9 mouse cellular contexts compared by ENCODE assay signal in genomic region chr7:69807220-69807619, GRCm38 (mm10).
DNase-seq lines count a peak whose midpoint lies in the region; ATAC-seq and TF ChIP-seq lines count a peak whose summit lies in the region.
"Had no signal": no experiment of that assay in that cellular context is flagged by ENCODE, and none has a peak within 500 bp of the region (broad histone marks: within the 10 kb centered on the region; RNA-seq: fewer than 3 reads in every experiment).

No protein-coding gene starts in this region.

- no peak for TF ChIP-seq POLR2A in myocyte (IDR thresholded peaks at IDR 0.05; ENCODE audit: insufficient read length, low read depth)
- no peak for TF ChIP-seq POLR2A in thymus, adult 2 months (IDR thresholded peaks at IDR 0.05; ENCODE audit: control insufficient read depth, extremely low read depth, insufficient read depth, low read length, poor library complexity)

- H3K4me2 ChIP-seq in forebrain, embryonic 14.5 days (ENCODE audit: low read length), result no peak overlapping the region
- H3K4me2 ChIP-seq in lung, embryonic 15.5 days, result peak overlapping the region; percentile 12; the same call in 1 of the 2 replicates
- H3K4me2 ChIP-seq in lung, postnatal 0 days (replicated peaks; ENCODE audit: low read depth, low read length), result no peak overlapping the region
- H3K4me2 ChIP-seq in myocyte (ENCODE audit: low read depth), result peak overlapping the region; percentile 67

- DNase-seq in forebrain, embryonic 10.5 days (ENCODE audit: extremely low spot score, low spot score), result no peak
- no peak for DNase-seq in forebrain, embryonic 14.5 days (ENCODE audit: low spot score)
- DNase-seq in lung, postnatal 0 days (ENCODE audit: low spot score), result no peak
- DNase-seq in heart, postnatal 10 days, result peak; percentile 15 to 20
- no peak for DNase-seq in thymus, adult 2 months
- DNase-seq: B cell, adult 2 months had no signal

- 67% methylated on average over 8 of the region's 8 CpGs for WGBS in forebrain, embryonic 10.5 days
- 68% methylated on average over 8 of the region's 8 CpGs for WGBS in forebrain, embryonic 14.5 days
- WGBS in lung, embryonic 15.5 days, result 33% methylated on average over 8 of the region's 8 CpGs
- 25% methylated on average over 8 of the region's 8 CpGs for WGBS in lung, postnatal 0 days
- 54% methylated on average over 8 of the region's 8 CpGs for WGBS in thymus, adult 2 months

- no peak overlapping the region for H3K4me3 ChIP-seq in forebrain, embryonic 10.5 days
- no peak overlapping the region for H3K4me3 ChIP-seq in forebrain, embryonic 14.5 days (ENCODE audit: low read depth, low read length)
- no peak overlapping the region for H3K4me3 ChIP-seq in lung, embryonic 15.5 days
- no peak overlapping the region for H3K4me3 ChIP-seq in lung, postnatal 0 days (ENCODE audit: low read depth, low read length)
- no peak overlapping the region for H3K4me3 ChIP-seq in myocyte
- H3K4me3 ChIP-seq in thymus, adult 2 months (ENCODE audit: control insufficient read depth, insufficient read depth, low read length), result no peak overlapping the region

- H3ac ChIP-seq in myocyte (ENCODE audit: control insufficient read depth, insufficient read length), result no peak overlapping the region

- TF ChIP-seq EP300 in lung, postnatal 0 days (IDR thresholded peaks at IDR 0.05), result no peak

- H3K9ac ChIP-seq in forebrain, embryonic 14.5 days (ENCODE audit: low read length), result no peak overlapping the region
- H3K9ac ChIP-seq in lung, embryonic 15.5 days, result no peak overlapping the region
- H3K9ac ChIP-seq in lung, postnatal 0 days (replicated peaks; ENCODE audit: low read depth), result no peak overlapping the region

- H3K27me3 ChIP-seq in forebrain, embryonic 10.5 days (ENCODE audit: poor library complexity, severe bottlenecking), result peaks cover 22% of the 10 kb centered on the region
- no peaks in the 10 kb centered on the region for H3K27me3 ChIP-seq in forebrain, embryonic 14.5 days (replicated peaks; ENCODE audit: control insufficient read depth, insufficient read depth, low read length)
- no peaks in the 10 kb centered on the region for H3K27me3 ChIP-seq in lung, embryonic 15.5 days
- no peaks in the 10 kb centered on the region for H3K27me3 ChIP-seq in lung, postnatal 0 days (replicated peaks; ENCODE audit: insufficient read depth, low read length)
- no peaks in the 10 kb centered on the region for H3K27me3 ChIP-seq in myocyte (ENCODE audit: control insufficient read depth, insufficient read depth, insufficient read length)
- no peaks in the 10 kb centered on the region for H3K27me3 ChIP-seq in thymus, adult 2 months (ENCODE audit: control insufficient read depth, insufficient read depth, low read length)

- H3K36me3 ChIP-seq in forebrain, embryonic 10.5 days (replicated peaks), result no peaks in the 10 kb centered on the region
- H3K36me3 ChIP-seq in forebrain, embryonic 14.5 days (ENCODE audit: control insufficient read depth, insufficient read depth, low read length), result no peaks in the 10 kb centered on the region
- no peaks in the 10 kb centered on the region for H3K36me3 ChIP-seq in lung, embryonic 15.5 days
- H3K36me3 ChIP-seq in lung, postnatal 0 days (ENCODE audit: insufficient read depth, low read length), result no peaks in the 10 kb centered on the region
- no peaks in the 10 kb centered on the region for H3K36me3 ChIP-seq in myocyte (ENCODE audit: control insufficient read depth, insufficient read depth)
- no peaks in the 10 kb centered on the region for H3K36me3 ChIP-seq in thymus, adult 2 months (ENCODE audit: control insufficient read depth, insufficient read depth, low read length)

- H3K9me3 ChIP-seq in forebrain, embryonic 10.5 days, result no peaks in the 10 kb centered on the region
- H3K9me3 ChIP-seq in forebrain, embryonic 14.5 days (replicated peaks; ENCODE audit: control insufficient read depth, low read length), result no peaks in the 10 kb centered on the region
- H3K9me3 ChIP-seq in lung, embryonic 15.5 days, result no peaks in the 10 kb centered on the region
- no peaks in the 10 kb centered on the region for H3K9me3 ChIP-seq in lung, postnatal 0 days (ENCODE audit: low read length)

- TF ChIP-seq CTCF in lung, postnatal 0 days (IDR thresholded peaks at IDR 0.05), result no peak
- TF ChIP-seq CTCF in thymus, adult 2 months (IDR thresholded peaks at IDR 0.05; ENCODE audit: borderline replicate concordance, control insufficient read depth, extremely low read depth, insufficient read depth, low read length, poor library complexity), result no peak

- no peak for ATAC-seq in forebrain, embryonic 14.5 days
- ATAC-seq in lung, embryonic 15.5 days (ENCODE audit: borderline replicate concordance, extremely low read depth, low FRiP score, low TSS enrichment), result no peak
- no peak for ATAC-seq in lung, postnatal 0 days
- ATAC-seq in megakaryocyte progenitor cell, adult 5-6 weeks (replicated peaks; ENCODE audit: poor library complexity), result no peak

- intact Hi-C loops in heart, postnatal 10 days (cut with DNase I), result no loop called here

- peak overlapping the region; percentile 75 for H3K27ac ChIP-seq in forebrain, embryonic 10.5 days
- no peak overlapping the region for H3K27ac ChIP-seq in forebrain, embryonic 14.5 days (ENCODE audit: low read depth, low read length)
- H3K27ac ChIP-seq in lung, embryonic 15.5 days, result no peak overlapping the region
- no peak overlapping the region for H3K27ac ChIP-seq in lung, postnatal 0 days (ENCODE audit: low read length)
- no peak overlapping the region for H3K27ac ChIP-seq in thymus, adult 2 months (ENCODE audit: control insufficient read depth, insufficient read depth, low read length)

- H3K79me2 ChIP-seq in myocyte (ENCODE audit: control insufficient read depth, insufficient read depth), result no peaks in the 10 kb centered on the region

- H3K4me1 ChIP-seq in forebrain, embryonic 10.5 days, result peaks cover 41% of the 10 kb centered on the region
- H3K4me1 ChIP-seq in forebrain, embryonic 14.5 days (ENCODE audit: control insufficient read depth, insufficient read depth, low read length), result no peaks in the 10 kb centered on the region
- H3K4me1 ChIP-seq in lung, embryonic 15.5 days, result peaks cover 4% of the 10 kb centered on the region; the same call in 1 of the 2 replicates
- H3K4me1 ChIP-seq in lung, postnatal 0 days (ENCODE audit: insufficient read depth, low read depth, low read length), result no peaks in the 10 kb centered on the region
- H3K4me1 ChIP-seq in thymus, adult 2 months (replicated peaks; ENCODE audit: control insufficient read depth, insufficient read depth, low read length), result no peaks in the 10 kb centered on the region

TF ChIP-seq in myocyte, 11 proteins besides CTCF, POLR2A, EP300 and RAD21:
- TF ChIP-seq SRF (IDR thresholded peaks at IDR 0.05; ENCODE audit: control insufficient read depth, insufficient read length, low read depth) (no peak), MYOD1 (IDR thresholded peaks at IDR 0.05; ENCODE audit: control insufficient read depth in 1 of 3, insufficient read length in 2 of 3, low read depth in 2 of 3) (no peak), MYOG (IDR thresholded peaks at IDR 0.05; ENCODE audit: control insufficient read depth in 1 of 3, insufficient read depth in 1 of 3, insufficient read length in 2 of 3, low read depth in 2 of 3) (peak in 1 of 3 experiments; percentile 7)

Comparison
In these comparisons a context has a peak if more than half of its experiments do, and no peak if none do; other contexts are left out.
1. H3K4me2 ChIP-seq: peak in lung, embryonic 15.5 days (single experiment) and myocyte (single experiment); none in forebrain, embryonic 14.5 days (single experiment) and lung, postnatal 0 days (single experiment).
2. DNase-seq: peak in heart, postnatal 10 days (2 of 2); none in forebrain, embryonic 10.5 days (single experiment), forebrain, embryonic 14.5 days (single experiment), lung, postnatal 0 days (single experiment) and thymus, adult 2 months (single experiment).